Mouse (Mus musculus): ENCODE results near the gene 4931406P16Rik.
"Not testable (repeated sequence)": the region's sequence is repeated elsewhere in the genome, so short reads cannot be mapped to it uniquely, and the experiment has no call there.

4931406P16Rik gene

GRCm38 (mm10) chr7:34208027-34208745, 105.2 kb downstream of the 4931406P16Rik start:
- no peak for DNase-seq (ENCODE audit: low spot score)

GRCm38 (mm10) chr7:34206331-34206730, 107.0 kb downstream of the 4931406P16Rik start:
- no peak for DNase-seq (ENCODE audit: low spot score)

- not testable (repeated sequence) for DNase-seq (ENCODE audit: low spot score)
These were observed 111.2 kb downstream of the 4931406P16Rik start for GRCm38 (mm10) chr7:34202147-34202546.

- no peak for DNase-seq (ENCODE audit: low spot score)
These were observed 112.5 kb downstream of the 4931406P16Rik start for GRCm38 (mm10) chr7:34200829-34201228.

GRCm38 (mm10) chr7:34198346-34198745, 115.0 kb downstream of the 4931406P16Rik start:
- peak; percentile 75 for DNase-seq (ENCODE audit: low spot score)

- DNase-seq (ENCODE audit: low spot score): peak; percentile 83
These were observed 116.9 kb downstream of the 4931406P16Rik start, which contains the start of gene Pdcd2l for GRCm38 (mm10) chr7:34196132-34197128. Gene Pdcd2l (minus strand): TSS chr7:34196661.

- DNase-seq (ENCODE audit: low spot score): peak; percentile 14
These were observed 117.7 kb downstream of the 4931406P16Rik start for GRCm38 (mm10) chr7:34195632-34196031.

GRCm38 (mm10) chr7:34192825-34193224, 120.5 kb downstream of the 4931406P16Rik start:
- no peak for DNase-seq (ENCODE audit: low spot score)

GRCm38 (mm10) chr7:34189376-34189989, 123.9 kb downstream of the 4931406P16Rik start:
- no peak for DNase-seq (ENCODE audit: low spot score)
